Mouse (Mus musculus) liver, postnatal 0 days (tissue): ENCODE results near the gene Ube2n. TPM values are rescaled to one million over a fixed set of nuclear protein-coding genes. Genes with fewer than 3 reads are reported as not detected.
A peak's percentile ranks its signal among the peaks of the same experiment; 100 is the strongest.

ENCODE experiments used
- ATAC-seq: fragments of 200-750 bp; cut with Nextera tagmentation; 2 replicates; pipeline ENCODE4 v1.8.0; 2017; ENCODE audit warnings: mild to moderate bottlenecking, moderate library complexity
- DNase-seq: peaks from one replicate; pipeline ENCODE4 v3.0.0-alpha.2; 2016
- H3K27ac ChIP-seq: fragments of 300-500 bp; sonication (generic); 2 replicates; pipeline ENCODE4 v1.5.1; 2014; ENCODE audit warnings: antibody characterized with exemption, moderate library complexity, mild to moderate bottlenecking, low read depth
- H3K27me3 ChIP-seq: fragments of 300-500 bp; sonication (generic); 2 replicates; pipeline ENCODE4 v1.6.1; 2014; ENCODE audit warnings: low read length, control low read depth, mixed read lengths; ENCODE audit not compliant: insufficient read depth
- H3K36me3 ChIP-seq: fragments of 300-500 bp; sonication (generic); replicated peaks from 2 replicates; pipeline ENCODE4 v1.6.1; 2014; ENCODE audit warnings: mild to moderate bottlenecking, control low read depth, low read length, moderate library complexity, mixed read lengths; ENCODE audit not compliant: insufficient read depth
- H3K4me1 ChIP-seq: fragments of 300-500 bp; sonication (generic); 2 replicates; pipeline ENCODE4 v1.6.1; 2014; ENCODE audit warnings: antibody characterized with exemption, mild to moderate bottlenecking, control low read depth; ENCODE audit not compliant: insufficient read depth
- H3K4me2 ChIP-seq: fragments of 300-500 bp; sonication (generic); 2 replicates; pipeline ENCODE4 v1.6.1; 2014; ENCODE audit warnings: low read depth, mild to moderate bottlenecking, low read length, moderate library complexity, mixed read lengths
- H3K4me3 ChIP-seq: fragments of 300-500 bp; sonication (generic); 2 replicates; pipeline ENCODE4 v1.5.1; 2014; ENCODE audit warnings: low read depth, low read length
- H3K9ac ChIP-seq: fragments of 300-500 bp; sonication (generic); replicated peaks from 2 replicates; pipeline ENCODE4 v1.6.1; 2014; ENCODE audit warnings: mild to moderate bottlenecking, moderate library complexity
- H3K9me3 ChIP-seq: fragments of 300-500 bp; sonication (generic); 2 replicates; pipeline ENCODE4 v1.6.1; 2016; ENCODE audit warnings: mild to moderate bottlenecking, control low read depth, low read length, mixed read lengths
- CTCF ChIP-seq: sonication (generic); IDR thresholded peaks from 2 replicates; pipeline ENCODE4 v1.5.1; 2016; ENCODE audit warnings: antibody characterized with exemption, low read depth
- EP300 ChIP-seq: IDR thresholded peaks from 2 replicates; pipeline ENCODE4 v1.6.1; 2016; ENCODE audit warnings: antibody characterized with exemption, low read depth, mild to moderate bottlenecking
- WGBS: fragments of 180-500 bp; shearing (Covaris S2); extraction: QIAGEN DNeasy Blood & Tissue Kit; methylation state at CpG from one replicate; pipeline ENCODE4 v1.1.7; 2014; ENCODE audit not compliant: insufficient replicate concordance; 5-methylcytosine and 5-hydroxymethylcytosine counted together
- polyA plus RNA-seq: library from polyadenylated mRNA; unstranded; fragments of >200 nt; fragmentation: Nextera tagmentation; extraction: Ambion mirVana; gene quantifications from 2 replicates; pipeline ENCODE4 v1.2.1, GENCODE M21; 2015

The Ube2n gene
- polyA plus RNA-seq, 1 experiment from 2014 or later, result 92.7 TPM

DNA sequence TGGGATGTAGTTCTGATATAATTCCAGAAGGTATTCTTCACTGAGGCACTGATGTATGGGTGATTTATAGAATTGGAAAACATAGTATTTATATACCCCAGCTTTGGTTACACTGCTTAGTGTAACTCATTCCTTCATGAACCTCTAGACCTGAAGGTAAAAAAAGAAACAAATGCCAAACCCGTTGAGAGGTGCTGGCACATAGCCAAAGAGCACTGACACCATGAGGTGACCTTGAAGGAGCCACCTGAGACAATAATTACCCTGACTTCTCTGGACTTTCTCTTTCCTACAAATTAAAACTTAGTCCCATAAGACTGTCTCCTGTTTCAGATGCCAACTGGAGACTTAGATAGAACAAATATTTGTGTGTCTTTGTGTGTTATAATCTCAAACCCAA is 10.6 kb upstream of the Ube2n start:
- ATAC-seq, result no peak

DNA sequence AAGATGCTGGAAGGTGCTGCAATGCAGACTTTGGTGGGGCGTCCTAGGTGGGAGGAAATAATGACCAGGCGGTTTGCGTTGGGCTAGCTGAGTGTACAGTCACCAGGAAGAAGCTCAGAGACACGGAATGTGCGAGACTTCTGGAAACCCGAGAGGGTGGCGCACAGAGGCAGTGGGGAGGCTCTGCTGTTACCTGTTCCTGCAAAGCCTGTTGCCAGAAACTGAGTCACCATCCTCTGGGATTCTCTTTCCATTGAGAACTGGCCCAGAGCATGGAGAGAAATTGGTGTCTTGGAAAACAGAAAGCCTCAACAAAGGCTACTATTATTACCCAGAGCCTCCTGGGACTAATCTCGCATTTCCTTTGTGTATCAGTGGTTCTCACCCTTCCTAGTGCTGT is 6.8 kb upstream of the Ube2n start:
- Histone ChIP-seq H3K27ac (0 out of 2 replicates have a peak overlapping the region, but pooled peaks have one; percentile 45), H3K4me1 (no peaks in the 10 kb centered on the region), H3K36me3 (no peaks in the 10 kb centered on the region), H3K4me3 (no peak overlapping the region), H3K9me3 (no peaks in the 10 kb centered on the region), H3K27me3 (no peaks in the 10 kb centered on the region), H3K9ac (no peak overlapping the region), H3K4me2 (no peak overlapping the region)
- DNase-seq (no peak), ATAC-seq (no peak)
- WGBS, result 87% methylated on average over 8 of the region's 8 CpGs
- TF ChIP-seq CTCF (no peak), EP300 (no peak)

More for the DNA sequence above, 10.6 kb upstream of the Ube2n start:
- WGBS, result 18% methylated on average over 1 of the region's 1 CpGs
- Histone ChIP-seq H3K4me3 (no peak overlapping the region), H3K4me1 (peaks cover 9% of the 10 kb centered on the region), H3K4me2 (no peak overlapping the region), H3K27me3 (no peaks in the 10 kb centered on the region), H3K9me3 (no peaks in the 10 kb centered on the region), H3K9ac (no peak overlapping the region), H3K27ac (no peak overlapping the region), H3K36me3 (no peaks in the 10 kb centered on the region)
- DNase-seq, result no peak
- no peak for TF ChIP-seq EP300
- TF ChIP-seq CTCF, result no peak

DNA sequence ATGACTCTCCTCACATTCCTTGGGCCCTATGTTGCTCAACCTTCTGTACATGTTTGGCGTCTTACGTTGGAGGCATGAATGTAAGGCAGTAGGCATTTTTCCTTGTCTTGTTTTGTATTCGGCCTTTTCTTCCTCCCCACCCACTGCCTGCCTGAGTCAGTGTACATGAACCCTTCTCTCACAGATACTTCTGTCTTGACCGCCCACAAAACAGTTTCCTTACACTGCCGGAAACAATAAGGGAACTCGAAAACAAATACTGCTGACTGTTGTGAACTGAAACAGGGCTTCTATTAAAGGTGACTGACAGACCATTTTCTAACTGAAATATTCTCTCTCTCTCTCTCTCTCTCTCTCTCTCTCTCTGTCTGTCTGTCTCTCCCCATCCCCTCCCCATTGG is 6.2 kb upstream of the Ube2n start:
- ATAC-seq (peak; percentile 55), DNase-seq (no peak)
- Histone ChIP-seq H3K9me3 (no peaks in the 10 kb centered on the region), H3K36me3 (no peaks in the 10 kb centered on the region), H3K4me3 (no peak overlapping the region), H3K27ac (peak overlapping the region; percentile 45; the same call in 1 of the 2 replicates), H3K4me1 (peaks cover under 1% of the 10 kb centered on the region; the same call in 1 of the 2 replicates), H3K9ac (no peak overlapping the region), H3K27me3 (no peaks in the 10 kb centered on the region), H3K4me2 (no peak overlapping the region)
- TF ChIP-seq EP300, result no peak
- no peak for TF ChIP-seq CTCF
- WGBS, result 39% methylated on average over 6 of the region's 6 CpGs

DNA sequence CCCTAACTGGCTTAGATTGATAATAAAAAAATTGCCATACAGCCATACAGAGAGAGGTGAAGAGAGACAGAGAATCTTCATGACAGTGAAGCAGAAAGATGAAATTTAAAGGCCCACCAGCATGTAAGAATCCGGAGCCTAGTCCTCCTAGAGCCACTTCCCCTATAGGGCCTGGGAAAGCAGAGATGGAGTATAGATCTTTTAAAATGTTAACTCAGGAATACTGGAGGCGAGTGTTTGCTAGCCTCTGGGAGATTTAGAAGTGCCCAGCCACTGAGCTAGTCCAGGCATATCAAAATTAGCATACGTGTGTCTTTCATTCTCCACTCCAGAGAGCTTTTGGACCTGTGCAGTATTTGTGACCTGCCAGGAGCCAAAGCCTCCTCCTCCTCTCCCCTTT is 5.7 kb upstream of the Ube2n start:
- Histone ChIP-seq H3K4me1 (peaks cover 5% of the 10 kb centered on the region; the same call in 1 of the 2 replicates), H3K4me3 (no peak overlapping the region), H3K9me3 (no peaks in the 10 kb centered on the region), H3K36me3 (no peaks in the 10 kb centered on the region), H3K9ac (no peak overlapping the region), H3K27ac (0 out of 2 replicates have a peak overlapping the region, but pooled peaks have one; percentile 0), H3K27me3 (no peaks in the 10 kb centered on the region), H3K4me2 (no peak overlapping the region)
- 63% methylated on average over 3 of the region's 3 CpGs for WGBS
- no peak for TF ChIP-seq CTCF
- no peak for TF ChIP-seq EP300
- ATAC-seq, result no peak
- no peak for DNase-seq

DNA sequence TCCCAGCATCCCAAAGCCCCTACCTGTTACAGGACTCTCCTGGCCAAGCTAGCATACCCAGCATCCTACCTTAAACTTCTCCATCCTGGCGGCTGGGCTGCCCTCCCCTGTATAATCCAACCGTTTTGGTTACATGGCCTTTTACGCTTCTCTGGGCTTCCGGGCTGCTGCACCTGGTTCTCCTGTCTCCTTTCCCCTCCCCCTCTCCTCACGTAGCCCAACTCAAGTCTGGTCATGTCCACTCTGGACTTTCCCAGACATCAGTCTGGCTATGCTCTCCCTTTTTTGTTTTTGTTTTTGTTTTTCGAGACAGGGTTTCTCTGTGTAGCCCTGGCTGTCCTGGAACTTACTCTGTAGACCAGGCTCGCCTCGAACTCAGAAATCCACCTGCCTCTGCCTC is 2.3 kb upstream of the Ube2n start:
- TF ChIP-seq EP300, result no peak
- TF ChIP-seq CTCF, result no peak
- no peak for ATAC-seq
- 83% methylated on average over 8 of the region's 8 CpGs for WGBS
- DNase-seq, result no peak
- no peak overlapping the region for H3K9ac ChIP-seq
- no peak overlapping the region for H3K4me2 ChIP-seq
- no peak overlapping the region for H3K27ac ChIP-seq
- peaks cover 5% of the 10 kb centered on the region; the same call in 1 of the 2 replicates for H3K4me1 ChIP-seq
- H3K27me3 ChIP-seq, result no peaks in the 10 kb centered on the region
- H3K36me3 ChIP-seq, result no peaks in the 10 kb centered on the region
- H3K4me3 ChIP-seq, result no peak overlapping the region
- H3K9me3 ChIP-seq, result no peaks in the 10 kb centered on the region

DNA sequence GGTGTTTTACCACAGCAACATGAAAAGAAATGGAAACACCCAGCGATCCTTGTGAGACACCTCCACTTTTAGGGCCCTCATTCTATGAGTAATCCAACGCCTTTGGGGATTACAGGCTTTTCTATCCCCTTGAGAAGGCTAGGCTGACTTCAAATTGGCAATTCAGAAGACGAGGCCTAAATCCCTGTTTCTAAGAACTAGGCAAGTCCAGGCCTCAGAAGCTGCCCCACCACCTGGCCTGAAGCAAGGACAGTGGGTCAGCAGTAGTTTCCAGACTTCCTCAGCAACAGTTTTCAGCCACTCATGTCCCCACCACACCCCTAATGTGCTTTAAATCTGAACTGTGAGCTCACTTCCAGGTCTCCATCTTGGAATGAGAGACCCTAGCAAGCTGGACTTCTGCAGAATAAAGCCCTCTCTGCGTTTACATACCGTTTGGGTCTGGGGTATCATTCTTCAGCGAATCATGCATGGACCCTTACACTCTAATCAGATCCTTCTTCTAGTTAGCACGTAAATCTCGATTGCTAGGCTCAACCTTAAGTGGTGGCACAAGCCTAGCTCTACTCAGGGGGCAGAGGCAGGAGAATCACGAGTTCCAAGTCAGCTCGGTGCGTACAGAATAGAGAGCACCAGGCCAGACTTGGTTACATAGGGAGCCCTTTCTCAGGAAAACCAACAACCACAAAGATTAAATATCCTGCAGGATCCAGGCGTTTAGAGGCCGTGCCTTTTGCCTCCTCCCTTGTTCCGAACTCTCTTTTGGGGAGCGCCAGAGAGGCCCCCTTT is 983 bp upstream of the Ube2n start:
- no peak for TF ChIP-seq CTCF
- no peak for TF ChIP-seq EP300
- Histone ChIP-seq H3K9me3 (no peaks in the 10 kb centered on the region), H3K9ac (peak overlapping the region; percentile 96), H3K27me3 (no peaks in the 10 kb centered on the region), H3K4me1 (peaks cover 6% of the 10 kb centered on the region), H3K27ac (peak overlapping the region; percentile 95), H3K4me3 (peak overlapping the region; percentile 96), H3K36me3 (no peaks in the 10 kb centered on the region), H3K4me2 (peak overlapping the region; percentile 72)
- WGBS, result 29% methylated on average over 15 of the region's 15 CpGs
- no peak for ATAC-seq
- no peak for DNase-seq
